Mouse (Mus musculus) thymus, postnatal 0 days (tissue): Measurements from ENCODE around the gene Hacd4. TPM values are rescaled to one million over a fixed set of nuclear protein-coding genes. Genes with fewer than 3 reads are reported as not detected.

Source experiments
- DNase-seq: peaks from one replicate; pipeline ENCODE4 v3.0.0-alpha.2; 2015; ENCODE audit warnings: low spot score
- polyA plus RNA-seq: library from polyadenylated mRNA; unstranded; fragments of >200 nt; fragmentation: Nextera tagmentation; extraction: Ambion mirVana; gene quantifications from 2 replicates; pipeline ENCODE4 v1.2.1, GENCODE M21; 2015

Hacd4 gene
- polyA plus RNA-seq, 1 experiment from 2014 or later, result 2.3 TPM

- peak; percentile 78 for DNase-seq
These were observed 87.8 kb downstream of the Hacd4 start for GRCm38 (mm10) chr4:88350910-88351309.

Other genes with a start within 250 kb of the Hacd4 start
- not detected in 2 replicates for gene Ifnb1, start 83.8 kb upstream of the Hacd4 start, polyA plus RNA-seq
- not detected in 2 replicates for gene Ifna15, start 119.3 kb upstream of the Hacd4 start, polyA plus RNA-seq
- gene Ifna14, start 132.9 kb upstream of the Hacd4 start, polyA plus RNA-seq, result not detected in 2 replicates
- 0.24 TPM in 1 of 2 replicates, not detected in the other for gene Ifna9, start 153.5 kb upstream of the Hacd4 start, polyA plus RNA-seq
- gene Ifna12, start 164.4 kb upstream of the Hacd4 start, polyA plus RNA-seq, result not detected in 2 replicates
- not detected in 2 replicates for gene C87499, start 195.5 kb upstream of the Hacd4 start, polyA plus RNA-seq
- gene Ifna13, start 205.5 kb upstream of the Hacd4 start, polyA plus RNA-seq, result not detected in 2 replicates
- not detected in 2 replicates for gene Ifna16, start 238.0 kb upstream of the Hacd4 start, polyA plus RNA-seq
- not detected in 2 replicates for gene Ifna2, start 245.0 kb upstream of the Hacd4 start, polyA plus RNA-seq